Mouse (Mus musculus) liver, adult 2 months (tissue): Measurements from ENCODE around the gene Cd300lf. TPM values are rescaled to one million over a fixed set of nuclear protein-coding genes. Genes with fewer than 3 reads are reported as not detected.

Experiments
- DNase-seq: peaks from one replicate; pipeline ENCODE4 v3.0.0-alpha.2; 2011; ENCODE audit warnings: low read depth, low spot score; ENCODE audit errors: extremely low read depth
- H3K27ac ChIP-seq: fragments of 200-500 bp; replicated peaks from 2 replicates; pipeline ENCODE4 v1.5.1; 2012; ENCODE audit warnings: low read depth, mild to moderate bottlenecking, control low read depth, inconsistent platforms, low read length; ENCODE audit not compliant: insufficient read depth
- H3K27me3 ChIP-seq: fragments of 200-500 bp; 2 replicates; pipeline ENCODE4 v1.6.1; 2012; ENCODE audit warnings: mild to moderate bottlenecking, moderate library complexity, low read length, inconsistent platforms; ENCODE audit not compliant: control insufficient read depth, insufficient read depth
- H3K36me3 ChIP-seq: fragments of 200-500 bp; 2 replicates; pipeline ENCODE4 v1.6.1; 2012; ENCODE audit warnings: low read length, inconsistent platforms; ENCODE audit not compliant: control insufficient read depth, insufficient read depth
- H3K4me1 ChIP-seq: fragments of 200-500 bp; 2 replicates; pipeline ENCODE4 v1.6.1; 2011; ENCODE audit warnings: low read length; ENCODE audit not compliant: control insufficient read depth, insufficient read depth
- H3K4me3 ChIP-seq: fragments of 200-500 bp; 2 replicates; pipeline ENCODE4 v1.5.1; 2011; ENCODE audit warnings: low read depth, mild to moderate bottlenecking, control low read depth, low read length, moderate library complexity; ENCODE audit not compliant: insufficient read depth
- H3K79me2 ChIP-seq: fragments of 200-500 bp; 2 replicates; pipeline ENCODE4 v1.6.1; 2012; ENCODE audit warnings: inconsistent platforms, mild to moderate bottlenecking, low read length, moderate library complexity; ENCODE audit not compliant: control insufficient read depth, insufficient read depth
- H3K9ac ChIP-seq: fragments of 200-500 bp; 2 replicates; pipeline ENCODE4 v1.6.1; 2012; ENCODE audit warnings: low read depth, mild to moderate bottlenecking, control low read depth, inconsistent platforms, low read length
- CTCF ChIP-seq: fragments of 200-500 bp; IDR thresholded peaks from 2 replicates; pipeline ENCODE4 v1.5.1; 2011; ENCODE audit warnings: low read depth, low read length, control low read depth
- POLR2A ChIP-seq: fragments of 200-500 bp; IDR thresholded peaks from 2 replicates; pipeline ENCODE4 v1.6.1; 2011; ENCODE audit warnings: low read length, control low read depth; ENCODE audit not compliant: insufficient read depth; ENCODE audit errors: extremely low read depth
- WGBS: fragments of 180-500 bp; shearing (Covaris S2); methylation state at CpG from one replicate; pipeline ENCODE4 v1.1.7; 2018; 5-methylcytosine and 5-hydroxymethylcytosine counted together
- polyA plus RNA-seq: library from polyadenylated mRNA; depleted of rRNA; stranded (reverse); fragments of >200 nt; gene quantifications from 2 replicates; pipeline ENCODE4 v1.2.3, GENCODE M21; 2012
- total RNA-seq: library from RNA; depleted of rRNA; stranded (reverse); fragments of >200 nt; gene quantifications from 2 replicates; pipeline ENCODE4 v1.2.3, GENCODE M21; 2014

Gene Cd300lf
- total and polyA plus RNA-seq, 2 experiments: 1.1 to 1.2 TPM

DNA sequence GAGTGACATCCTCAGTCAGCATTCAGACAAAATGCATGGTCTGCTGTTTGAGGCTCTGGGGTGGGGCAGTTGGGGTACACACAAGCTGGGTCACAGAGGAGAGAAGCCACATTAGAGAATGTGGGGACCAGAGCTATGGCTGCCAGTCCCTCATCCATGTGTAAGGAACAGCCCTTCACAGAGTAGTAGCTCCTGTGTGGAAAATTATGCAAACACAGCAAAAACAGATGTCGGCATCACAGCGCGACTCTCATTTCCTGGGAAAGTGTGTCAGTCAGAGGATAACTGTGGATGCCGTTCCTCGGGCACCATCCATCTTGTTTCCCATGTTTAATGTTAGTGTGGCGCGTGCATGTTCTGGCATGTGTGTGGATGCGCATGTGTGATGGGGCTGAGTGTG lies 25.6 kb downstream of the Cd300lf start:
- Histone ChIP-seq H3K9ac (no peak overlapping the region), H3K4me1 (no peaks in the 10 kb centered on the region), H3K79me2 (no peaks in the 10 kb centered on the region), H3K36me3 (no peaks in the 10 kb centered on the region), H3K27ac (no peak overlapping the region), H3K4me3 (no peak overlapping the region), H3K27me3 (peaks cover 5% of the 10 kb centered on the region)
- TF ChIP-seq POLR2A (no peak), CTCF (no peak)
- DNase-seq: no peak
- 77% methylated on average over 8 of the region's 8 CpGs for WGBS

DNA sequence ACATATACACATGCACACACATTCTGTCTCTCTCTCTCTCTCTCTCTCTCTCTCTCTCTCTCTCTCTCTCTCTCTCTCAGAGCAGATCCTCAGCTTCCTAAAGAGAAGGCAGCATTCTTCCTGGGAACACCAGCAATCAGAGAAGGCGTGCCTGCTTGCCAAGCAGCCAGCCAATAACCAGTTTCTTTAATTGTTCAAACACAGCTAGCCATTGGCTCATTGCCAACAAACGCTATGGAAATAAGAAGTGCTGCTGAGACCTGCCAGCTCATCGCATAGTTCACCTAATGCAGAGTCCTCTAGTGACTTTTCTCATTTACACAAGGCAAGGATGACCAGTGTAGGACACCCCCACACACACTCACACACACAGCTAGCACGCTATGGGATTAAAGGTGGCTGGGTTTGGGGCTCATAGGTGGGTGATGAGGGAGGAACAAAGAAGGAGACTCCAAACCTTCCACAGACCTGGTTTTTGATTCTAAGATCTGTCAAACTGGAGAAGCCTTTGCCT lies 26.3 kb downstream of the Cd300lf start:
- no peak for TF ChIP-seq CTCF
- TF ChIP-seq POLR2A: no peak
- no peak for DNase-seq

DNA sequence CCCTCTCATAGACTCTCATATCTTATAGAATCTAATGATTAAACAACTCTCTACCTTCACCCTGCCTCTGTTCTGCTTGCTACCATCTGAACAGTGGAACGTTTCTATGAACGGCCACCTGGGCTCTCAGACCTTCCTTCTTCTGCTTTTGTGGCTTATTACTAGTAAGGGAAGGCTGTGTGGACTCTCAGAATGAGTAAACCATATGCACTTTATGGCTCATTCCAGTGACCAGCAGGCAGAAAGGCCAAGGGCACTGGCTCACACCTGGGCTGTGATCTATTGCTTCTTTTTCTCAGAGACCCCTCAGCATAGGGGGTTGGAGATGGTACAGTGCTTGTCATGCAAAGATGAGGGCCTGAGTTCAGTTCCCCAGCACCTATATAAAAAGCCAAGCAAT lies 27.2 kb downstream of the Cd300lf start:
- DNase-seq: no peak
- H3K4me1 ChIP-seq: no peaks in the 10 kb centered on the region
- H3K36me3 ChIP-seq: no peaks in the 10 kb centered on the region
- TF ChIP-seq CTCF (no peak), POLR2A (no peak)
- no peak overlapping the region for H3K4me3 ChIP-seq
- WGBS: 92% methylated on average over 2 of the region's 2 CpGs
- H3K9ac ChIP-seq: no peak overlapping the region
- no peak overlapping the region for H3K27ac ChIP-seq
- peaks cover 5% of the 10 kb centered on the region for H3K27me3 ChIP-seq
- H3K79me2 ChIP-seq: no peaks in the 10 kb centered on the region

More for the DNA sequence above, 26.3 kb downstream of the Cd300lf start:
- no peaks in the 10 kb centered on the region for H3K36me3 ChIP-seq
- no peaks in the 10 kb centered on the region for H3K4me1 ChIP-seq
- no peak overlapping the region for H3K4me3 ChIP-seq
- H3K79me2 ChIP-seq: no peaks in the 10 kb centered on the region
- no peak overlapping the region for H3K9ac ChIP-seq
- WGBS: 40% methylated on average over 4 of the region's 4 CpGs
- H3K27ac ChIP-seq: no peak overlapping the region
- peaks cover 5% of the 10 kb centered on the region for H3K27me3 ChIP-seq

DNA sequence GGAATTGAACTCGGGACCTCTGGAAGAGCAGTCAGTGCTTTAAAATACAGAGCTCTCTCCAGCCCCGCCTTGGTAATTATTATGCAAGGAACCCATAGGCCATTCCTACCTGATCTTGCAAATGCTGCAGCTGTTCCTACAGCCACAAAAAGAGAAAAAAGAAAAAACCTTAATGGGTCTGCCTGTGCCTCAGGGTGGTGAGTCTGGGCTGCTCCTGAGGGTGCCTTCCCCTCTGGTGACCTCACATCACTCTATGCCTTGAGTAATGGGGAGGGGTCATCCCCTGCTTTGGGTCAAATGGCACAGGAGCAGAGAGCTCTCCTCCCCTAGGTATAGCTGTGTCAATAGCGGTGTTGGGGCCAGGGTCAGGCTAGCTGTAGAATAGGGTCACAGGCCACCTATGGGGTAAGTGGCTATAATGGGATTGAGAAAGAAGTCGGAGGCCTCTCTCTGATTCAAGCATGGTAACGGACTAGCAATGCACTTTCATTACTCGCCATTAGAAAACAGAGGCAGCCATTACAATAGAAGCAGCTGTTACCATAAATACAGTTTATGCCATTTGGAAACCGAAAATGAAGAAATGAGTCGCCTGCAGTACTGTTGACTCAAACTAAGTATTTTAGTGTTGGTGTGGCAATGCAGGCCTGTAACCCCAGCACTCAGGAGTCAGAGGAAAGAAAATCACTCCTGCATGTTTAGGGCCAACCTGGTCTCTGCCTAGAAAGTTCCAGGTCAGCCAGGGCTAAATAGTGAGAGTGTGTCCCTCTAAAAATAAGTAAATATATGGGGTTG lies 28.8 kb downstream of the Cd300lf start:
- H3K27me3 ChIP-seq: peaks cover 5% of the 10 kb centered on the region
- 78% methylated on average over 8 of the region's 8 CpGs for WGBS
- TF ChIP-seq CTCF (no peak), POLR2A (no peak)
- no peaks in the 10 kb centered on the region for H3K79me2 ChIP-seq
- no peak overlapping the region for H3K9ac ChIP-seq
- H3K4me1 ChIP-seq: no peaks in the 10 kb centered on the region
- DNase-seq: no peak
- no peak overlapping the region for H3K27ac ChIP-seq
- H3K4me3 ChIP-seq: no peak overlapping the region
- no peaks in the 10 kb centered on the region for H3K36me3 ChIP-seq

DNA sequence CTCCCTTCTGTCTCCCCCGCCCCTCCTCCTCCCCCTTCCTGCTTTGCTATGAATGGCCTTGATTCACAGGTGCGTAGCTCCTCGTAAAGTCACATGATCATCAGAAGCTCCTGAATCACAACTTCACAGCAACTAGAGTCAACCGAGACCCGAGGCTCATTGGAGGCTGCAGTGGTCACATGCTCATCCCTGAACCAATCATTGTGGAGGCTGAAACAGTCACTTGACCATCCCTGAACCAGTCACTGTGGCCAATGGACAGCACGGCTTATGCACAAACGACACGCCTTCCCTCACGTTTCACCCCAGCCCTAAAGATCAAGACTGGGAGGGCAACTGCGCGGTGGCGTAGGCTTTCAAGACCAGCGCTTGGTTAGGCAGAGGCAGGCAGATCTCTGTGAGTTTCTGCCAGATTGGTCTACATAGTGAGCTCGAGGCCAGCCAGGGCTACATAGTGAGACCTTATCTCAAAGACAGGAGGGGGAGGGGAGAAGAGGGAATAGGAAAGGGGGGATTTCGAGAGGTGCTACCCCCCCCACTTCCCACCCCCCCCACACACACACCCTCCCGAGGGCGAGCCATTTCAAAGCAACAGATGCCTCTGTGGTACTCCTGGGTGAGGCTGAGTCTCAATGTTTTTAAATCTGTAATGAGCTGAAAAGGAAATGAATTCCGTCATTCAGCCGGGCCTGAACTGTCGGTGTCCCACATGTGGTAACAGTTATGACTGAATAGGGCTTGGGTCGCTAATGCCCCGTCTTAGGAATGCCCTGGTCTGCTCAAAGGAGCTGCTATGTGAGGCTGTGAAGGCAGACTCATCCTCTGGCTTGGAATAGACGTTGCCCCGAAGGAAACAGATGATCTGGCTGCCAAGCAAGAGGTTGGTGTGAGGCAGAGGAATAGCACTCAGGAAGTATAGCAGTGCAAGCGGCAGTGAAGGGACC lies 30.1 kb downstream of the Cd300lf start:
- no peaks in the 10 kb centered on the region for H3K36me3 ChIP-seq
- H3K27ac ChIP-seq: no peak overlapping the region
- H3K9ac ChIP-seq: no peak overlapping the region
- 89% methylated on average over 25 of the region's 25 CpGs for WGBS
- H3K4me3 ChIP-seq: no peak overlapping the region
- no peak for TF ChIP-seq POLR2A
- TF ChIP-seq CTCF: no peak
- H3K79me2 ChIP-seq: no peaks in the 10 kb centered on the region
- DNase-seq: no peak
- H3K27me3 ChIP-seq: peaks cover 5% of the 10 kb centered on the region
- H3K4me1 ChIP-seq: no peaks in the 10 kb centered on the region
